Mouse (Mus musculus): Measurements from ENCODE around the gene Dlgap3. TPM values are rescaled to one million over a fixed set of nuclear protein-coding genes. Genes with fewer than 3 reads are reported as not detected.

Gene Dlgap3
- total and polyA plus RNA-seq, 2 experiments from 2014 or later = 0.15 to 0.57 TPM

GRCm38 (mm10) chr4:127215799-127216198 is 46.8 kb downstream of the Dlgap3 start:
- Histone ChIP-seq H3K9ac (replicated peaks; ENCODE audit: low read depth, low read length) (no peak overlapping the region), H3K27me3 (ENCODE audit: control insufficient read depth, insufficient read depth, low read length) (peaks cover 19% of the 10 kb centered on the region), H3K27ac (ENCODE audit: low read depth) (no peak overlapping the region), H3K4me3 (ENCODE audit: low read depth, low read length) (no peak overlapping the region), H3K4me1 (ENCODE audit: control insufficient read depth, insufficient read depth) (no peaks in the 10 kb centered on the region), H3K36me3 (replicated peaks; ENCODE audit: control insufficient read depth, insufficient read depth, low read length) (no peaks in the 10 kb centered on the region), H3K4me2 (ENCODE audit: low read depth, low read length) (0 out of 2 replicates have a peak overlapping the region, but pooled peaks have one; percentile 1), H3K9me3 (replicated peaks; ENCODE audit: control insufficient read depth, low read length) (no peaks in the 10 kb centered on the region)
- 4% methylated on average over 6 of the region's 9 CpGs for WGBS
- peak; percentile 49 for DNase-seq (ENCODE audit: low spot score)
- peak; percentile 83 for ATAC-seq (ENCODE audit: insufficient read depth, low read depth)
- TF ChIP-seq CTCF (IDR thresholded peaks at IDR 0.05; ENCODE audit: low read depth) (no peak), EP300 (IDR thresholded peaks at IDR 0.05; ENCODE audit: low read depth) (no peak)

DNA sequence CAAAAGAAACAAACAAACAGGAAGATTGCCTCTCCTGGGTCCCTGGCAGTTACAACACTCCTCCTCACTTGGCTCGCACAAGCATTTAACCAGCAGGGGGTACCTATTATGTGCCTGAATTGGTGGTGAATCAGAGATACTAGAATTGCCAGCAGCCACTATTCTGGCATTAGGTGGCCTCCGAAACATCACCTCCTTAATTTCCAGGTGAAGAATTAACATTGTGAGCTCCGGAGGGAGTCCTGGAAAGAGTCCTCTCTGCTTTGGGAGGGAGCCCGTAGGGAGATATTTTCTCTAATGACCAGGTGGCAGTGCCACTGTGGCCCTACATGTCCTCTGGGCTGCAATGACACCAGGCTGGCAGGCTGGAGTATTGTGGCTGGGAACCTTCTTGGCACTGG is 47.2 kb downstream of the Dlgap3 start:
- Histone ChIP-seq H3K4me3 (ENCODE audit: low read depth, low read length) (no peak overlapping the region), H3K36me3 (replicated peaks; ENCODE audit: control insufficient read depth, insufficient read depth, low read length) (no peaks in the 10 kb centered on the region), H3K4me1 (ENCODE audit: control insufficient read depth, insufficient read depth) (no peaks in the 10 kb centered on the region), H3K4me2 (ENCODE audit: low read depth, low read length) (no peak overlapping the region), H3K9ac (replicated peaks; ENCODE audit: low read depth, low read length) (no peak overlapping the region), H3K27me3 (ENCODE audit: control insufficient read depth, insufficient read depth, low read length) (peaks cover 19% of the 10 kb centered on the region), H3K27ac (ENCODE audit: low read depth) (no peak overlapping the region), H3K9me3 (replicated peaks; ENCODE audit: control insufficient read depth, low read length) (no peaks in the 10 kb centered on the region)
- no peak for ATAC-seq (ENCODE audit: insufficient read depth, low read depth)
- DNase-seq (ENCODE audit: low spot score) = no peak
- 61% methylated on average over 4 of the region's 4 CpGs for WGBS
- no peak for TF ChIP-seq EP300 (IDR thresholded peaks at IDR 0.05; ENCODE audit: low read depth)

GRCm38 (mm10) chr4:127217048-127217447 is 48.0 kb downstream of the Dlgap3 start:
- Histone ChIP-seq H3K9me3 (replicated peaks; ENCODE audit: control insufficient read depth, low read length) (no peaks in the 10 kb centered on the region), H3K4me3 (ENCODE audit: low read depth, low read length) (no peak overlapping the region), H3K27ac (ENCODE audit: low read depth) (no peak overlapping the region), H3K4me1 (ENCODE audit: control insufficient read depth, insufficient read depth) (no peaks in the 10 kb centered on the region), H3K27me3 (ENCODE audit: control insufficient read depth, insufficient read depth, low read length) (peaks cover 19% of the 10 kb centered on the region), H3K9ac (replicated peaks; ENCODE audit: low read depth, low read length) (no peak overlapping the region), H3K36me3 (replicated peaks; ENCODE audit: control insufficient read depth, insufficient read depth, low read length) (no peaks in the 10 kb centered on the region), H3K4me2 (ENCODE audit: low read depth, low read length) (no peak overlapping the region)
- DNase-seq (ENCODE audit: low spot score) (no peak), ATAC-seq (ENCODE audit: insufficient read depth, low read depth) (no peak)
- TF ChIP-seq EP300 (IDR thresholded peaks at IDR 0.05; ENCODE audit: low read depth) (no peak), CTCF (IDR thresholded peaks at IDR 0.05; ENCODE audit: low read depth) (no peak)
- 44% methylated on average over 11 of the region's 11 CpGs for WGBS

DNA sequence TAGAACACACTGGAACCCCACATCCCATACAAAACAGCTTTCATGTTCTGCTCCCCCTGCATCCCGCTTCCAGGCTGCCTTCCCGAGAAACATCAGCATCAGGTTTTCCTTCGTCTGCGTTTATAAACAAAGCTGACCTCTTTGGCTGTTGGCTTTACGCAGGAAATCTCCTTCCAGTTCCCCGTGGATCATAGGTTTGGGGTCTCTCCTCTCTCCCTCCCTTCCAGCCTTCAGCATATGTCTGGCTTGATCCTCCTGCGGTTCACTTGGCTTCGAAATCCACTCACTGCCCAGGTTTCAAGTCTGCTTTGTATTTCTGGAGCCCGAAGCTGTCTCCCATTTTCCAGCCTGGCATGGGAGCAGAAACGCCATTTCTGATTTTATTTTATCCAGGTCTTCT is 54.3 kb downstream of the Dlgap3 start:
- H3K36me3 ChIP-seq (replicated peaks; ENCODE audit: control insufficient read depth, insufficient read depth, low read length) = no peaks in the 10 kb centered on the region
- peaks cover 48% of the 10 kb centered on the region for H3K27me3 ChIP-seq (ENCODE audit: control insufficient read depth, insufficient read depth, low read length)
- DNase-seq (ENCODE audit: low spot score) = no peak
- ATAC-seq (ENCODE audit: insufficient read depth, low read depth) = no peak
- no peaks in the 10 kb centered on the region for H3K4me1 ChIP-seq (ENCODE audit: control insufficient read depth, insufficient read depth)
- H3K9ac ChIP-seq (replicated peaks; ENCODE audit: low read depth, low read length) = no peak overlapping the region
- WGBS = 40% methylated on average over 10 of the region's 10 CpGs
- H3K9me3 ChIP-seq (replicated peaks; ENCODE audit: control insufficient read depth, low read length) = no peaks in the 10 kb centered on the region
- no peak overlapping the region for H3K4me2 ChIP-seq (ENCODE audit: low read depth, low read length)
- no peak overlapping the region for H3K27ac ChIP-seq (ENCODE audit: low read depth)
- no peak for TF ChIP-seq EP300 (IDR thresholded peaks at IDR 0.05; ENCODE audit: low read depth)
- TF ChIP-seq CTCF (IDR thresholded peaks at IDR 0.05; ENCODE audit: low read depth) = no peak
- H3K4me3 ChIP-seq (ENCODE audit: low read depth, low read length) = no peak overlapping the region

GRCm38 (mm10) chr4:127223755-127224154 is 54.8 kb downstream of the Dlgap3 start:
- H3K36me3 ChIP-seq (replicated peaks; ENCODE audit: control insufficient read depth, insufficient read depth, low read length) = no peaks in the 10 kb centered on the region
- no peak for DNase-seq (ENCODE audit: low spot score)
- H3K27ac ChIP-seq (ENCODE audit: low read depth) = no peak overlapping the region
- no peak overlapping the region for H3K9ac ChIP-seq (replicated peaks; ENCODE audit: low read depth, low read length)
- no peaks in the 10 kb centered on the region for H3K9me3 ChIP-seq (replicated peaks; ENCODE audit: control insufficient read depth, low read length)
- TF ChIP-seq CTCF (IDR thresholded peaks at IDR 0.05; ENCODE audit: low read depth) = no peak
- no peak for TF ChIP-seq EP300 (IDR thresholded peaks at IDR 0.05; ENCODE audit: low read depth)
- no peak overlapping the region for H3K4me2 ChIP-seq (ENCODE audit: low read depth, low read length)
- ATAC-seq (ENCODE audit: insufficient read depth, low read depth) = no peak
- no peaks in the 10 kb centered on the region for H3K4me1 ChIP-seq (ENCODE audit: control insufficient read depth, insufficient read depth)
- H3K27me3 ChIP-seq (ENCODE audit: control insufficient read depth, insufficient read depth, low read length) = peaks cover 48% of the 10 kb centered on the region
- H3K4me3 ChIP-seq (ENCODE audit: low read depth, low read length) = no peak overlapping the region
- WGBS = 58% methylated on average over 4 of the region's 4 CpGs

DNA sequence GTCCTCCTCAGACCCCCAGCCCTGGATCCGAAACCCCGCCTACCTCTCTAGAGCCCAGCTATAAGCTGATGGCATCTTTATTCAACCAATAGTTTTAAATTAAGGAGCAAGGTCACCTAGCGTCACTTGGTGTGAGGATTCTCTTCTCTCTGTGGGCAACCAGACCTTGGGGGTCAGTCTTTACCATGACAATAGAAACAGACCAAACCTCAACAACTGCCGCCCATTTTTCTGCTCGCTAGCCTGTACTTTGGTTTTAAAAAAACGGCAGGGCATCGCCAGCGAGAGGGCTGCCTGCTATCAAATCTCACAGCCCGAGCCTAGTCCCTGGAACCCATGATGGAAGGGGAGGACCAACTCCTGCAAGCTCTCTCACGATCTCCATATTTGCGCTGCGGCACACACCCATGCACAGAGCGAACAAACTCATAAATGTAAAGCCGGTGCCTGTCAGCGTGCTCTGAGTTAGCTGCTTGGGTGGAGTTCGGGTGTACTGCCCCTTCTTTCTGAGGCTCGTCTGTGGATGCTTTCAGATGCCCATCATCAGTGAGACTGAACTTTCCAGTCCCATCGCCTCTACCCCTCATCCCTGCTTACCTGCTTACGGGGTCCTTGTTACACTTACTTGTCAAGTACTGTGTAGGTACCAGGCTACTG is 55.6 kb downstream of the Dlgap3 start:
- no peaks in the 10 kb centered on the region for H3K4me1 ChIP-seq (ENCODE audit: control insufficient read depth, insufficient read depth)
- peaks cover 51% of the 10 kb centered on the region for H3K27me3 ChIP-seq (ENCODE audit: control insufficient read depth, insufficient read depth, low read length)
- no peak overlapping the region for H3K4me2 ChIP-seq (ENCODE audit: low read depth, low read length)
- no peaks in the 10 kb centered on the region for H3K36me3 ChIP-seq (replicated peaks; ENCODE audit: control insufficient read depth, insufficient read depth, low read length)
- DNase-seq (ENCODE audit: low spot score) = no peak
- WGBS = 23% methylated on average over 19 of the region's 19 CpGs
- ATAC-seq (ENCODE audit: insufficient read depth, low read depth) = no peak
- H3K9ac ChIP-seq (replicated peaks; ENCODE audit: low read depth, low read length) = no peak overlapping the region
- TF ChIP-seq EP300 (IDR thresholded peaks at IDR 0.05; ENCODE audit: low read depth) = no peak
- TF ChIP-seq CTCF (IDR thresholded peaks at IDR 0.05; ENCODE audit: low read depth) = no peak
- no peak overlapping the region for H3K27ac ChIP-seq (ENCODE audit: low read depth)
- H3K4me3 ChIP-seq (ENCODE audit: low read depth, low read length) = no peak overlapping the region
- no peaks in the 10 kb centered on the region for H3K9me3 ChIP-seq (replicated peaks; ENCODE audit: control insufficient read depth, low read length)

Data from heart, postnatal 0 days (tissue).